Mouse (Mus musculus) lung, embryonic 16.5 days (tissue): ENCODE measurements at regions not wholly inside any gene's neighbourhood (a gene's known extent, or its start where the extent isn't known, plus 50 kb on each side); places are given as distances from the start of the nearest gene placed in this dataset.

ENCODE experiments used
- ATAC-seq: fragments of 200-750 bp; cut with Nextera tagmentation; 2 replicates; pipeline ENCODE4 v1.8.0; 2017; ENCODE audit warnings: low read depth, mild to moderate bottlenecking, moderate library complexity
- H3K27ac ChIP-seq: fragments of 300-500 bp; sonication (generic); 2 replicates; pipeline ENCODE4 v1.5.1; 2014; ENCODE audit warnings: mild to moderate bottlenecking, control low read depth, low read length
- H3K27me3 ChIP-seq: fragments of 300-500 bp; sonication (generic); 2 replicates; pipeline ENCODE4 v1.6.1; 2014; ENCODE audit warnings: low read depth, low read length, mixed read lengths; ENCODE audit not compliant: control insufficient read depth, insufficient read depth
- H3K36me3 ChIP-seq: fragments of 300-500 bp; sonication (generic); 2 replicates; pipeline ENCODE4 v1.6.1; 2014; ENCODE audit warnings: low read length; ENCODE audit not compliant: control insufficient read depth, insufficient read depth
- H3K4me1 ChIP-seq: fragments of 300-500 bp; sonication (generic); replicated peaks from 2 replicates; pipeline ENCODE4 v1.6.1; 2014; ENCODE audit warnings: low read length, mixed read lengths; ENCODE audit not compliant: control insufficient read depth, insufficient read depth
- H3K4me2 ChIP-seq: fragments of 300-500 bp; sonication (generic); 2 replicates; pipeline ENCODE4 v1.6.1; 2014; ENCODE audit warnings: low read depth, low read length, control low read depth
- H3K4me3 ChIP-seq: fragments of 300-500 bp; sonication (generic); 2 replicates; pipeline ENCODE4 v1.5.1; 2014; ENCODE audit warnings: mild to moderate bottlenecking, low read length, control low read depth
- H3K9ac ChIP-seq: fragments of 300-500 bp; sonication (generic); 2 replicates; pipeline ENCODE4 v1.6.1; 2014; ENCODE audit warnings: low read length, control low read depth
- H3K9me3 ChIP-seq: fragments of 300-500 bp; sonication (generic); 2 replicates; pipeline ENCODE4 v1.6.1; 2016; ENCODE audit warnings: low read length; ENCODE audit not compliant: control insufficient read depth
- WGBS: fragments of 180-500 bp; shearing (Covaris S2); extraction: QIAGEN DNeasy Blood & Tissue Kit; methylation state at CpG from one replicate; pipeline ENCODE4 v1.1.7; 2014; 5-methylcytosine and 5-hydroxymethylcytosine counted together

GRCm38 (mm10) chr4:98181185-98182052 lies 201.7 kb downstream of the Tm2d1 start:
- Histone ChIP-seq H3K9ac (no peak overlapping the region), H3K4me3 (no peak overlapping the region), H3K27me3 (no peaks in the 10 kb centered on the region), H3K36me3 (no peaks in the 10 kb centered on the region), H3K4me1 (peaks cover 5% of the 10 kb centered on the region; the same call in 1 of the 2 replicates), H3K9me3 (no peaks in the 10 kb centered on the region), H3K4me2 (no peak overlapping the region), H3K27ac (no peak overlapping the region)
- WGBS = 63% methylated on average over 12 of the region's 12 CpGs
- ATAC-seq = no peak

DNA sequence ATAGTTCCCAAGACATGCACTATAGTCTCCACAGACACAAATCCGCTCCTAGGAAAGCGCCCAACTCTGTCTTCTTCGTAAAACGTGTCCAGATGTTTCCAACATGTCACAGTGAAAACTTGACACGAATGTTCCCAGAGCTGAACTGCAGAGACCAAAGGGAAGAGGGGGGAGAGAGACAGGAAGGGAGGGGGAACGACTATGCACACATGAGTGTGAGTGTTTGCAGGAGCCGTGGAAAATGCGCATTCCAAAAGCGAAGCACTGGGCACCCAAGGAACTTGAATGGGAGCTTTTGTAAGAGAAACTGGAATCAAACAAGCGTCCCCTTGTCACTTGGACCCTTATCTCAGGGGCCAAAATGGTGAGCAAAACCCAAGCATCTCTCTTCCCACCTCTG lies 202.8 kb downstream of the Tm2d1 start:
- WGBS = 17% methylated on average over 10 of the region's 10 CpGs
- Histone ChIP-seq H3K9me3 (no peaks in the 10 kb centered on the region), H3K36me3 (no peaks in the 10 kb centered on the region), H3K4me2 (peak overlapping the region; percentile 31), H3K4me1 (peaks cover 5% of the 10 kb centered on the region; the same call in 1 of the 2 replicates), H3K4me3 (no peak overlapping the region), H3K9ac (no peak overlapping the region), H3K27me3 (no peaks in the 10 kb centered on the region), H3K27ac (0 out of 2 replicates have a peak overlapping the region, but pooled peaks have one; percentile 36)
- ATAC-seq = peak; percentile 83
